Mouse (Mus musculus): ENCODE data around the gene Gpsm2.

- TF ChIP-seq POLR2A (IDR thresholded peaks at IDR 0.05; ENCODE audit: insufficient read depth, low read length) (no peak), CTCF (IDR thresholded peaks at IDR 0.05; ENCODE audit: low read depth, low read length) (peak; percentile 50)
These were observed 82.7 kb downstream of the Gpsm2 start for GRCm38 (mm10) chr3:108639412-108639811.

Data from ES-Bruce4 (cell line).